Mouse (Mus musculus) neural tube, embryonic 15.5 days (tissue): Measurements from ENCODE around the gene Avpr2. TPM values are rescaled to one million over a fixed set of nuclear protein-coding genes. Genes with fewer than 3 reads are reported as not detected.

Experiments used
- ATAC-seq: fragments of 200-750 bp; cut with Nextera tagmentation; 2 replicates; pipeline ENCODE4 v1.8.0; 2017; ENCODE audit warnings: mild to moderate bottlenecking, moderate TSS enrichment, moderate library complexity; ENCODE audit not compliant: low FRiP score
- H3K27ac ChIP-seq: fragments of 300-500 bp; sonication (generic); replicated peaks from 2 replicates; pipeline ENCODE4 v1.5.1; 2015; ENCODE audit warnings: mild to moderate bottlenecking, inconsistent platforms
- H3K27me3 ChIP-seq: fragments of 300-500 bp; sonication (generic); replicated peaks from 2 replicates; pipeline ENCODE4 v1.6.1; 2015; ENCODE audit warnings: inconsistent platforms
- H3K36me3 ChIP-seq: fragments of 300-500 bp; sonication (generic); 2 replicates; pipeline ENCODE4 v1.6.1; 2015; ENCODE audit warnings: inconsistent platforms
- H3K4me1 ChIP-seq: fragments of 300-500 bp; sonication (generic); 2 replicates; pipeline ENCODE4 v1.6.1; 2015; ENCODE audit warnings: inconsistent platforms
- H3K4me2 ChIP-seq: fragments of 300-500 bp; sonication (generic); 2 replicates; pipeline ENCODE4 v1.6.1; 2015; ENCODE audit warnings: inconsistent platforms, mild to moderate bottlenecking, moderate library complexity
- H3K4me3 ChIP-seq: fragments of 300-500 bp; sonication (generic); replicated peaks from 2 replicates; pipeline ENCODE4 v1.5.1; 2015; ENCODE audit warnings: mild to moderate bottlenecking, inconsistent platforms
- H3K9ac ChIP-seq: fragments of 300-500 bp; sonication (generic); replicated peaks from 2 replicates; pipeline ENCODE4 v1.6.1; 2015; ENCODE audit warnings: mild to moderate bottlenecking, inconsistent platforms
- H3K9me3 ChIP-seq: fragments of 300-500 bp; sonication (generic); replicated peaks from 2 replicates; pipeline ENCODE4 v1.6.1; 2016; ENCODE audit warnings: inconsistent platforms
- WGBS: fragments of 180-500 bp; shearing (Covaris S2); methylation state at CpG from one replicate; pipeline ENCODE4 v1.1.7; 2015; ENCODE audit warnings: mixed read lengths; 5-methylcytosine and 5-hydroxymethylcytosine counted together
- polyA plus RNA-seq: library from polyadenylated mRNA; unstranded; fragments of >200 nt; fragmentation: Nextera tagmentation; extraction: Ambion mirVana; gene quantifications from 2 replicates; pipeline ENCODE4 v1.2.1, GENCODE M21; 2015

The Avpr2 gene
- polyA plus RNA-seq, 1 experiment from 2014 or later = 0.05 TPM

DNA sequence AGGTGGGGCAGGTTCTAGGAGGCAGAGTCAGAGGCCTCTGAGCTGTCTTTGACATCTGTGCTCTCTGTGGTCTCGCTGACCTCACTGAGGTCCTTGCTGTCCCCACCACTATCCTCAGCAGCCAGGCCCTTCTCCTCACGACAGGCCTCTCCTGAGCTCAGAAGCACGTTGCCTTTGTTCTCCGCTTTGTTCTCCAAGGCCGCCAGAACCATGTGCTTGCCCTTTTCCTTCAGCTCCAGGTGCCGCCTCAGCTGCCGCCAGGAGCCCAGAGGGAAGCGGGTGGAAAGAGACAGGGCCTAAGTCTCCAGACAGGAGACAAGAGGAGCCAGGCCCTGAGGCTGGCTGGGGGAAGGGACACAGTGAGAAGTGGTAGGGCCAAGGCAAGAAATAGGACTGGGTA, 25.0 kb downstream of the Avpr2 start:
- Histone ChIP-seq H3K9ac (no peak overlapping the region), H3K9me3 (no peaks in the 10 kb centered on the region), H3K27ac (no peak overlapping the region), H3K36me3 (no peaks in the 10 kb centered on the region), H3K27me3 (no peaks in the 10 kb centered on the region), H3K4me3 (no peak overlapping the region), H3K4me2 (no peak overlapping the region), H3K4me1 (peaks cover 10% of the 10 kb centered on the region)
- WGBS = 84% methylated on average over 8 of the region's 8 CpGs
- ATAC-seq = no peak

- H3K27ac ChIP-seq = no peak overlapping the region
- no peak for ATAC-seq
- H3K4me1 ChIP-seq = peaks cover 10% of the 10 kb centered on the region
- no peak overlapping the region for H3K9ac ChIP-seq
- H3K4me2 ChIP-seq = no peak overlapping the region
- no peaks in the 10 kb centered on the region for H3K9me3 ChIP-seq
- no peaks in the 10 kb centered on the region for H3K27me3 ChIP-seq
- no peak overlapping the region for H3K4me3 ChIP-seq
- no peaks in the 10 kb centered on the region for H3K36me3 ChIP-seq
- WGBS = 84% methylated on average over 5 of the region's 5 CpGs
Measured at GRCm38 (mm10) chrX:73918631-73919030, 26.7 kb downstream of the Avpr2 start.

DNA sequence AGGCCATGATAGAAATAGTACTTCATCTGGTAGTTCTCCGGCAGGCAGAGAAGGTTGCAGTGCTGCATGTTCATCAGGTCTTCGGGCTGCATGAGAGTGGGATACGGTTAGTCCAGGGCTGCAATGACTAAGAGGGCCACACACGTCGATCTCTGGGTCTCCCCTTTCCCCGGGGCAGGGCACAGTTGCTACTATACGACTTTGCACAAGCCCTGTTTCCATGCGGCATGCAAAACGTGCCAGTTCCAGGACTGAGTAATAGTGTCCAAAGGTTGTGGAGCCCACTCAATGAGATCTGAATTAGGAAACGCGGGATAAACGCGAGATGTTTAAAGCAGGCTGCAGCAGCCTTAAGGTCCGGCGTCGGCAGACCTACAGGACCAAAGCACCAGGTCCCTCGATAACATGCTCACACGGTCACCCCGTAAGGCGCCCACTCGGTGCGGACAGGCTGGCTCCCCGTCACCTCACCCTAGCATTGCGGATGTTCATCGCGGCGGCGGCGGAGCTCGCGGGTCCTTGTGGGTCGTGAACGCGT, 29.5 kb downstream of the Avpr2 start:
- no peak; the same call in none of the 2 replicates for ATAC-seq
- H3K9me3 ChIP-seq = no peaks in the 10 kb centered on the region
- H3K36me3 ChIP-seq = no peaks in the 10 kb centered on the region
- peak overlapping the region; percentile 60 for H3K9ac ChIP-seq
- peak overlapping the region; percentile 68 for H3K4me2 ChIP-seq
- H3K27ac ChIP-seq = peak overlapping the region; percentile 82
- no peaks in the 10 kb centered on the region for H3K27me3 ChIP-seq
- peaks cover 10% of the 10 kb centered on the region for H3K4me1 ChIP-seq
- H3K4me3 ChIP-seq = peak overlapping the region; percentile 56
- WGBS = 25% methylated on average over 34 of the region's 34 CpGs

DNA sequence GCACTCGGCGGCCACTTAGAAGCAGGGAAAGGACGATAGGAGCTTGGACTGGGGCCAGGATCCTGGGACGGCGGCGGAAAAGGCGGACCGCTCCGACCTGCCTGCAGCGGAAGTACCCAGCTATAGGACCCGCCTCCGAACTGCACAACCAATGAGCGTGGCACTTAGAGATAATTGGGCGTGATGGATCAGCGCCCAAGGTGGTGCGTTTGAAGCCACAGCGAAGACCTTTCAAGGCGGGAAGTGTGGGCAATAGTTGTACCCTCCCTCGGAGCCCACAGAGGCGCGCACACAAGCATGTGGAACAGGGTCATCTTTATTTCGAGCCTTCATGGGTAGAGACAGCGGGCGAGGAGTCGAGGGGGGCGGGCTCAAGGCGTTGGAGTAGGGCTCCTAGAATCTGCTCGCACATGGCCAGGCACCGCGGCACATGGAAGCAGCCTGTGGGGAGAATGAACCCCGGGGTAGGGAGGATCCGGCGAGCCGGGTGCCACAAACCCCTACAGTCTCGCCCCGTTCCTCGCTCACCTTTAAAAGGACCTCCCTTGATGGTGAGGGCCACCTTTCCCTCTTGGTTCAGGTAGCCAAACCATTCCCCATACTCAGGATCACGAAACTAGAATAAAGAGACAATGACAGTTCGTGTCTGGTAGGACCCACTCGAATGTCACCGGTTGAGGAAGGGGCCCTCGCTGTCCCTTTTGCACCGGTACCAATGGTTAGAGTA, 30.1 kb downstream of the Avpr2 start, which contains the start of the genes Arhgap4 and Naa10:
Gene Arhgap4 (minus strand): TSS at position 48 of the 727 bp plus-strand sequence.
Gene Naa10 (minus strand): TSS at position 122 of the 727 bp plus-strand sequence.
- no peaks in the 10 kb centered on the region for H3K27me3 ChIP-seq
- H3K9ac ChIP-seq = peak within 1 kb of the TSS; percentile 60
- peak within 1 kb of the TSS; percentile 56 for H3K4me3 ChIP-seq
- no peaks in the 10 kb centered on the region for H3K9me3 ChIP-seq
- peaks cover 10% of the 10 kb centered on the region for H3K4me1 ChIP-seq
- H3K27ac ChIP-seq = peak within 1 kb of the TSS; percentile 82
- H3K36me3 ChIP-seq = no peaks in the 10 kb centered on the region
- WGBS = 16% methylated on average over 43 of the region's 43 CpGs
- ATAC-seq = peak; percentile 99
- peak within 1 kb of the TSS; percentile 70 for H3K4me2 ChIP-seq

DNA sequence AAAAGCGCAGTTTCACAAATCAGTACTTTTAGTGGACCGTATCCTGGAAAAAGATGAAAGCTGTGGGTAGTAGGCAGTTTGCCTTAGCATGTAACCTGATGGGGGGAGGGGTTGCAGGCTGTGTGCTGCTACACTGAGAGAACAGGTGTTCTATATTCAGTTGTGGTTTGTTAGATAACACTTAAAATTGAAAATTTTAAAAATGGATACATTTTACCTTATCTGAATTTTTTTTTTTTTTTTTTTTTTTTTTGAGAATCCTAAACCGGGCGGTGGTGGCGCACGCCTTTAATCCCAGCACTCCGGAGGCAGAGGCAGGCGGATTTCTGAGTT, 30.6 kb downstream of the Avpr2 start:
- Histone ChIP-seq H3K27ac (peak overlapping the region; percentile 82), H3K4me3 (peak overlapping the region; percentile 56), H3K4me1 (peaks cover 10% of the 10 kb centered on the region), H3K9ac (peak overlapping the region; percentile 48; the same call in 1 of the 2 replicates), H3K9me3 (no peaks in the 10 kb centered on the region), H3K36me3 (no peaks in the 10 kb centered on the region), H3K27me3 (no peaks in the 10 kb centered on the region), H3K4me2 (peak overlapping the region; percentile 70)
- 70% methylated on average over 8 of the region's 8 CpGs for WGBS
- ATAC-seq = no peak

- no peak for ATAC-seq
- H3K9ac ChIP-seq = no peak within 1 kb of the TSS
- H3K27ac ChIP-seq = no peak within 1 kb of the TSS
- H3K9me3 ChIP-seq = no peaks in the 10 kb centered on the region
- WGBS = 40% methylated on average over 17 of the region's 17 CpGs
- H3K4me1 ChIP-seq = no peaks in the 10 kb centered on the region
- peak within 1 kb of the TSS; percentile 33 for H3K4me2 ChIP-seq
- no peaks in the 10 kb centered on the region for H3K36me3 ChIP-seq
- H3K27me3 ChIP-seq = no peaks in the 10 kb centered on the region
- H3K4me3 ChIP-seq = peak within 1 kb of the TSS; percentile 17; the same call in 1 of the 2 replicates
Measured at GRCm38 (mm10) chrX:73930402-73931062, 38.6 kb downstream of the Avpr2 start, which contains the start of gene Renbp. Gene Renbp (minus strand): TSS chrX:73930850.

DNA sequence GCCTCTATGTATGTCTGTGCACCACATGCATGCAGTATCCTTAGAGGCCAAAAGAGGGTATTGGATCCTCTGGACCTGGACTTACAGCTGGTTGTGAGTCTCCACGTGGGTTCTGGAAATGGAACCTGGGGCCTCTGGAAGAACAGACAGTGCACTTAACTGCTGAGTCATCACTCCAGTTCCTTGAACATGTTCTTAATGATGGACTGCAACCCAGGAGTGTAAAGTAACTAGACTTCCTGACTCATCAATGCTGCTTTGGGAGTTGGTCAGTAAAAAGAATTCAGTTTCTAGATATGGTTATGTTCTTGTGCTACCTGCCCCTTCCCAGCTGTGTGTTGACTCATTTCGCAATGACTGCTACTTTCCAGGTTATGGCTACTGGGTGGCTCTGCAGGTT, 40.0 kb downstream of the Avpr2 start:
- Histone ChIP-seq H3K36me3 (no peaks in the 10 kb centered on the region), H3K27ac (no peak overlapping the region), H3K4me3 (no peak overlapping the region), H3K9ac (no peak overlapping the region), H3K4me2 (no peak overlapping the region), H3K9me3 (no peaks in the 10 kb centered on the region), H3K27me3 (no peaks in the 10 kb centered on the region), H3K4me1 (no peaks in the 10 kb centered on the region)
- no peak for ATAC-seq
- 85% methylated on average over 2 of the region's 2 CpGs for WGBS

- WGBS = 85% methylated on average over 2 of the region's 2 CpGs
- H3K36me3 ChIP-seq = peaks cover 40% of the 10 kb centered on the region
Measured at GRCm38 (mm10) chrX:73941860-73942259, 50.0 kb downstream of the Avpr2 start.

DNA sequence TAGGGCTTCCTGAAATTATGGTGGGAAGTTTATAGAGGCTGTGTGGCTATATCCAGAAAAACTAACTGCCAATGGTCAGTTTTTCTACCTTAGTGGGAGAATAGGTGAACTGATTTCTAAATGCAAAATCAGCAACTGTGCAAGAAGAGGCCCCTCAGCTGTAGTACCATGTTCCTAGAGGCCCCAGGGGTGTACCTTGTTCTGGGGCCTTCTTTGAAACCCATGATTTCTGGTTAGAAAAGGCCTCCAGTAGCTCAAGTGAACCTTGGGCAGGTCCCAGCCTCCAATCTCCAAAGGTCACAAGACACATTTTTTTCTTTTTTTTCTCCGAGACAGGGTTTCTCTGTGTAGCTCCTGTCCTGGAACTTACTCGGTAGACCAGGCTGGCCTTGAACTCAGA, 50.4 kb downstream of the Avpr2 start:
- no peak for ATAC-seq
- Histone ChIP-seq H3K4me2 (no peak overlapping the region), H3K9me3 (no peaks in the 10 kb centered on the region), H3K4me1 (no peaks in the 10 kb centered on the region), H3K9ac (no peak overlapping the region), H3K36me3 (peaks cover 45% of the 10 kb centered on the region), H3K27me3 (no peaks in the 10 kb centered on the region), H3K4me3 (no peak overlapping the region), H3K27ac (no peak overlapping the region)
- 85% methylated on average over 2 of the region's 2 CpGs for WGBS

More at GRCm38 (mm10) chrX:73941860-73942259, 50.0 kb downstream of the Avpr2 start:
- Histone ChIP-seq H3K4me3 (no peak overlapping the region), H3K27ac (no peak overlapping the region), H3K4me2 (no peak overlapping the region), H3K4me1 (no peaks in the 10 kb centered on the region), H3K27me3 (no peaks in the 10 kb centered on the region), H3K9me3 (no peaks in the 10 kb centered on the region), H3K9ac (no peak overlapping the region)
- ATAC-seq = no peak

Other genes starting within 250 kb of the Avpr2 start
- 156 and 187 TPM in 2 replicates for gene Pnck, start 232.0 kb upstream of the Avpr2 start, polyA plus RNA-seq
- 8.2 TPM in 2 replicates for gene Slc6a8, start 219.0 kb upstream of the Avpr2 start, polyA plus RNA-seq
- gene Bcap31, start 175.9 kb upstream of the Avpr2 start, polyA plus RNA-seq = 146 and 166 TPM in 2 replicates
- gene Abcd1, start 175.5 kb upstream of the Avpr2 start, polyA plus RNA-seq = 13.6 and 15.5 TPM in 2 replicates
- 0.70 and 0.92 TPM in 2 replicates for gene Plxnb3, start 135.0 kb upstream of the Avpr2 start, polyA plus RNA-seq
- 3.6 and 4.8 TPM in 2 replicates for gene Srpk3, start 117.7 kb upstream of the Avpr2 start, polyA plus RNA-seq
- gene Idh3g, start 105.2 kb upstream of the Avpr2 start, polyA plus RNA-seq = 276 TPM in 2 replicates
- gene Ssr4, start 105.1 kb upstream of the Avpr2 start, polyA plus RNA-seq = 158 and 163 TPM in 2 replicates
- gene Pdzd4, start 67.1 kb upstream of the Avpr2 start, polyA plus RNA-seq = 3.6 and 4.5 TPM in 2 replicates
- 86.3 and 95.4 TPM in 2 replicates for gene L1cam, start 4.0 kb downstream of the Avpr2 start, polyA plus RNA-seq
- 3.9 and 6.3 TPM in 2 replicates for gene Arhgap4, start 29.8 kb downstream of the Avpr2 start, polyA plus RNA-seq
- 110 and 123 TPM in 2 replicates for gene Naa10, start 29.8 kb downstream of the Avpr2 start, polyA plus RNA-seq
- gene Renbp, start 38.7 kb downstream of the Avpr2 start, polyA plus RNA-seq = 10.4 and 24.7 TPM in 2 replicates
- gene Hcfc1, start 74.3 kb downstream of the Avpr2 start, polyA plus RNA-seq = 40.4 and 41.4 TPM in 2 replicates
- 42.3 and 51.5 TPM in 2 replicates for gene Irak1, start 131.8 kb downstream of the Avpr2 start, polyA plus RNA-seq
- gene Opn1mw, start 235.4 kb downstream of the Avpr2 start, polyA plus RNA-seq = not detected in 2 replicates
- 11.2 and 11.7 TPM in 2 replicates for gene Mecp2, start 243.3 kb downstream of the Avpr2 start, polyA plus RNA-seq